Mouse (Mus musculus) kidney, postnatal 14 days (tissue): ENCODE measurements around the gene Gipc3.

ENCODE experiments used
- DNase-seq: peaks from one replicate; pipeline ENCODE4 v3.0.0; 2022; ENCODE audit warnings: mixed read lengths

The Gipc3 gene

GRCm38 (mm10) chr10:81319741-81320549 is 23.1 kb downstream of the Gipc3 start:
- DNase-seq = peak; percentile 98

- no peak for DNase-seq
These were observed 23.8 kb downstream of the Gipc3 start for GRCm38 (mm10) chr10:81319330-81319699.

- DNase-seq = peak; percentile 46
These were observed 24.3 kb downstream of the Gipc3 start for GRCm38 (mm10) chr10:81318589-81319329.

- DNase-seq = peak; percentile 81
These were observed 25.8 kb downstream of the Gipc3 start for GRCm38 (mm10) chr10:81317273-81317672.

GRCm38 (mm10) chr10:81316338-81317060 is 26.6 kb downstream of the Gipc3 start:
- peak; percentile 56 for DNase-seq

GRCm38 (mm10) chr10:81315587-81315986 is 27.5 kb downstream of the Gipc3 start:
- no peak for DNase-seq

- no peak for DNase-seq
These were observed 28.9 kb downstream of the Gipc3 start for GRCm38 (mm10) chr10:81314201-81314600.

- DNase-seq = no peak
These were observed 29.5 kb downstream of the Gipc3 start for GRCm38 (mm10) chr10:81313581-81313980.

GRCm38 (mm10) chr10:81309571-81309970 is 33.5 kb downstream of the Gipc3 start:
- DNase-seq = no peak

- no peak for DNase-seq
These were observed 36.0 kb downstream of the Gipc3 start for GRCm38 (mm10) chr10:81306837-81307682.

- no peak for DNase-seq
These were observed 36.8 kb downstream of the Gipc3 start for GRCm38 (mm10) chr10:81306173-81306668.

- no peak for DNase-seq
These were observed 37.4 kb downstream of the Gipc3 start for GRCm38 (mm10) chr10:81305663-81306062.

- peak; percentile 68 for DNase-seq
These were observed 38.3 kb downstream of the Gipc3 start for GRCm38 (mm10) chr10:81304597-81305238.

- no peak for DNase-seq
These were observed 39.3 kb downstream of the Gipc3 start for GRCm38 (mm10) chr10:81303761-81304160.

GRCm38 (mm10) chr10:81303258-81303657 is 39.8 kb downstream of the Gipc3 start:
- DNase-seq = no peak

GRCm38 (mm10) chr10:81302781-81303218 is 40.3 kb downstream of the Gipc3 start:
- peak; percentile 61 for DNase-seq

- DNase-seq = no peak
These were observed 40.8 kb downstream of the Gipc3 start for GRCm38 (mm10) chr10:81302288-81302687.

GRCm38 (mm10) chr10:81301321-81301720 is 41.7 kb downstream of the Gipc3 start:
- no peak for DNase-seq

- peak; percentile 78 for DNase-seq
These were observed 42.6 kb downstream of the Gipc3 start for GRCm38 (mm10) chr10:81300352-81300907.

GRCm38 (mm10) chr10:81299585-81300351 is 43.3 kb downstream of the Gipc3 start:
- peak; percentile 74 for DNase-seq
